Mouse (Mus musculus) MEL (cell line): ENCODE data around the gene Paqr4. TPM values are rescaled to one million over a fixed set of nuclear protein-coding genes. Genes with fewer than 3 reads are reported as not detected.

ENCODE experiments used
- DNase-seq: peaks from one replicate; pipeline ENCODE4 v3.0.0; 2011; ENCODE audit warnings: low read depth, low spot score
- H3K27ac ChIP-seq: 2 replicates; pipeline ENCODE4 v1.5.1; 2012; ENCODE audit warnings: low read depth, mild to moderate bottlenecking, control low read depth, low read length, moderate library complexity; ENCODE audit not compliant: control insufficient read depth
- H3K27me3 ChIP-seq, 2 experiments: fragments of 150-350 bp in 1 of 2; sonication (generic) in 1 of 2; 2 replicates each; pipeline ENCODE4 v1.6.1; 2012; ENCODE audit warnings: low read length in 2 of 2, mild to moderate bottlenecking in 2 of 2, improper control_type of control experiment in 1 of 2, moderate library complexity in 1 of 2; ENCODE audit not compliant: insufficient read depth in 2 of 2, control insufficient read depth in 1 of 2
- H3K36me3 ChIP-seq, 2 experiments: 2 replicates each; pipeline ENCODE4 v1.6.1; 2012 to 2014; ENCODE audit warnings: low read length in 2 of 2, improper control_type of control experiment in 1 of 2, inconsistent platforms in 1 of 2, mild to moderate bottlenecking in 1 of 2; ENCODE audit not compliant: insufficient read depth in 2 of 2, control insufficient read depth in 1 of 2
- H3K4me1 ChIP-seq, 2 experiments: fragments of 150-350 bp in 1 of 2; sonication (generic) in 1 of 2; 2 replicates each; pipeline ENCODE4 v1.6.1; 2012; ENCODE audit warnings: low read length in 2 of 2, improper control_type of control experiment in 1 of 2, mild to moderate bottlenecking in 1 of 2; ENCODE audit not compliant: insufficient read depth in 2 of 2, control insufficient read depth in 1 of 2
- H3K4me3 ChIP-seq, 2 experiments: fragments of 150-350 bp in 1 of 2; sonication (generic) in 1 of 2; 2 replicates each; pipeline ENCODE4 v1.5.1; 2012; ENCODE audit warnings: low read depth in 2 of 2, low read length in 2 of 2, mild to moderate bottlenecking in 2 of 2, moderate library complexity in 2 of 2, control low read depth in 1 of 2, improper control_type of control experiment in 1 of 2; ENCODE audit not compliant: control insufficient read depth in 1 of 2, insufficient read depth in 1 of 2
- H3K79me2 ChIP-seq: 2 replicates; pipeline ENCODE4 v1.6.1; 2012; ENCODE audit warnings: mild to moderate bottlenecking, low read length, moderate library complexity; ENCODE audit not compliant: control insufficient read depth, poor library complexity, insufficient read depth
- H3K9ac ChIP-seq: 2 replicates; pipeline ENCODE4 v1.6.1; 2012; ENCODE audit warnings: low read depth, mild to moderate bottlenecking, control low read depth, low read length, moderate library complexity; ENCODE audit not compliant: control insufficient read depth, poor library complexity, severe bottlenecking
- H3K9me3 ChIP-seq: fragments of 150-350 bp; sonication (generic); replicated peaks from 2 replicates; pipeline ENCODE4 v1.6.1; 2012; ENCODE audit warnings: mild to moderate bottlenecking, low read length, improper control_type of control experiment, moderate library complexity; ENCODE audit not compliant: insufficient read depth
- BHLHE40 ChIP-seq: IDR thresholded peaks from 2 replicates; pipeline ENCODE4 v1.6.1; 2012; ENCODE audit warnings: low read depth, mild to moderate bottlenecking, inconsistent platforms, low read length, improper control_type of control experiment, borderline replicate concordance
- E2F4 ChIP-seq: IDR thresholded peaks from 2 replicates; pipeline ENCODE4 v1.6.1; 2011; ENCODE audit warnings: low read depth, low read length, improper control_type of control experiment, borderline replicate concordance
- EP300 ChIP-seq, 2 experiments: IDR thresholded peaks; 2 replicates each; pipeline ENCODE4 v1.6.1; 2011; ENCODE audit warnings: improper control_type of control experiment in 2 of 2, low read length in 2 of 2, low read depth in 1 of 2, mild to moderate bottlenecking in 1 of 2
- ETS1 ChIP-seq: IDR thresholded peaks from 2 replicates; pipeline ENCODE4 v1.6.1; 2012; ENCODE audit warnings: low read depth, mild to moderate bottlenecking, inconsistent platforms, low read length, improper control_type of control experiment, moderate library complexity
- GABPA ChIP-seq: IDR thresholded peaks from 2 replicates; pipeline ENCODE4 v1.6.1; 2012; ENCODE audit warnings: low read depth, mild to moderate bottlenecking, inconsistent platforms, low read length, improper control_type of control experiment, moderate library complexity
- KAT2A ChIP-seq: conservative IDR thresholded peaks from 2 replicates; pipeline ENCODE4 v1.6.1; 2012; ENCODE audit warnings: low read depth, low read length, improper control_type of control experiment, inconsistent platforms
- MAZ ChIP-seq: IDR thresholded peaks from 2 replicates; pipeline ENCODE4 v1.6.1; 2012; ENCODE audit warnings: low read depth, mild to moderate bottlenecking, inconsistent platforms, low read length, improper control_type of control experiment
- MEF2A ChIP-seq: IDR thresholded peaks from 2 replicates; pipeline ENCODE4 v1.6.1; 2014; ENCODE audit warnings: low read depth, mild to moderate bottlenecking, inconsistent platforms, low read length, improper control_type of control experiment; ENCODE audit not compliant: poor library complexity, insufficient replicate concordance, severe bottlenecking; ENCODE audit errors: extremely low read depth
- MXI1 ChIP-seq: IDR thresholded peaks from 2 replicates; pipeline ENCODE4 v1.6.1; 2011; ENCODE audit warnings: mild to moderate bottlenecking, low read depth, low read length, improper control_type of control experiment
- MYB ChIP-seq: IDR thresholded peaks from 2 replicates; pipeline ENCODE4 v1.6.1; 2011; ENCODE audit warnings: mild to moderate bottlenecking, low read depth, low read length, improper control_type of control experiment
- NRF1 ChIP-seq: IDR thresholded peaks from 2 replicates; pipeline ENCODE4 v1.6.1; 2014; ENCODE audit warnings: low read depth, mild to moderate bottlenecking, inconsistent platforms, low read length, improper control_type of control experiment, moderate library complexity; ENCODE audit not compliant: poor library complexity, insufficient read depth, severe bottlenecking
- POLR2A ChIP-seq, 2 experiments: IDR thresholded peaks; 2 replicates each; pipeline ENCODE4 v1.6.1; 2011 to 2012; ENCODE audit warnings: low read length in 2 of 2, mild to moderate bottlenecking in 2 of 2, control low read depth in 1 of 2, improper control_type of control experiment in 1 of 2, low read depth in 1 of 2, moderate library complexity in 1 of 2; ENCODE audit not compliant: control insufficient read depth in 1 of 2, insufficient read depth in 1 of 2, poor library complexity in 1 of 2
- POLR2AphosphoS2 ChIP-seq: IDR thresholded peaks from 2 replicates; pipeline ENCODE4 v1.6.1; 2011; ENCODE audit warnings: low read length, improper control_type of control experiment
- POLR2AphosphoS5 ChIP-seq: IDR thresholded peaks from 2 replicates; pipeline ENCODE4 v1.6.1; 2012; ENCODE audit warnings: low read depth, borderline replicate concordance, mild to moderate bottlenecking, inconsistent platforms, low read length, moderate library complexity, mixed read lengths
- RCOR1 ChIP-seq: IDR thresholded peaks from 2 replicates; pipeline ENCODE4 v1.6.1; 2012; ENCODE audit warnings: low read depth, mild to moderate bottlenecking, inconsistent platforms, low read length, improper control_type of control experiment
- SIN3A ChIP-seq: IDR thresholded peaks from 2 replicates; pipeline ENCODE4 v1.6.1; 2012; ENCODE audit warnings: low read length, improper control_type of control experiment, inconsistent platforms
- TBP ChIP-seq: IDR thresholded peaks from 2 replicates; pipeline ENCODE4 v1.8.0; 2011; ENCODE audit warnings: low read depth, low read length, improper control_type of control experiment
- USF1 ChIP-seq: IDR thresholded peaks from 2 replicates; pipeline ENCODE4 v1.6.1; 2014; ENCODE audit warnings: low read depth, mild to moderate bottlenecking, inconsistent platforms, low read length, improper control_type of control experiment, moderate library complexity
- USF2 ChIP-seq, 2 experiments: IDR thresholded peaks; 2 replicates each; pipeline ENCODE4 v1.6.1; 2011 to 2012; ENCODE audit warnings: improper control_type of control experiment in 2 of 2, low read length in 2 of 2, borderline replicate concordance in 1 of 2, inconsistent platforms in 1 of 2, low read depth in 1 of 2, mild to moderate bottlenecking in 1 of 2; ENCODE audit not compliant: insufficient read depth in 1 of 2
- ZNF384 ChIP-seq: IDR thresholded peaks from 2 replicates; pipeline ENCODE4 v1.6.1; 2012; ENCODE audit warnings: low read depth, mild to moderate bottlenecking, inconsistent platforms, low read length, improper control_type of control experiment
- polyA plus RNA-seq, 2 experiments: library from polyadenylated mRNA; stranded (reverse) in 1 of 2; unstranded in 1 of 2; fragments of >175 nt in 1 of 2; fragments of >200 nt in 1 of 2; gene quantifications; 2 replicates each; pipeline versions ENCODE4 v1.2.1 to v1.2.4; 2012; ENCODE audit warnings: low replicate concordance in 2 of 2, low read depth in 1 of 2; ENCODE audit not compliant: insufficient read length in 2 of 2, insufficient read depth in 1 of 2, missing spikeins in 1 of 2
- total RNA-seq: library from RNA; depleted of rRNA; stranded (reverse); fragments of 300-350 nt; gene quantifications from 2 replicates; pipeline ENCODE4 v1.2.3, GENCODE M21; 2012; rRNA removed

Gene Paqr4
- 5.2 and 6.5 TPM in 2 replicates for total RNA-seq
- 10 to 100 TPM in 1 of 2 experiments, not detected in 1; 10.7 TPM for polyA plus RNA-seq

GRCm38 (mm10) chr17:23740598-23741021 lies at the start of gene Paqr4:
Gene Paqr4 (minus strand): TSS chr17:23740867.
- no peaks in the 10 kb centered on the region for H3K36me3 ChIP-seq
- peak within 1 kb of the TSS; percentile 53 for H3K27ac ChIP-seq
- no peaks in the 10 kb centered on the region for H3K9me3 ChIP-seq
- H3K4me1 ChIP-seq, result peaks cover 0 to 5% of the 10 kb centered on the region in 2 experiments; a peak in 1 of 4 replicates
- peak within 1 kb of the TSS; percentile 84 for H3K9ac ChIP-seq
- no peaks in the 10 kb centered on the region; the same call in 1 of the 2 replicates for H3K79me2 ChIP-seq
- TF ChIP-seq NRF1 (no peak), RCOR1 (0 out of 2 replicates have a peak, but pooled peaks have one; percentile 18), KAT2A (no peak), USF1 (no peak), MXI1 (peak; percentile 90), SIN3A (peak; percentile 96), BHLHE40 (no peak)
- no peaks in the 10 kb centered on the region for H3K27me3 ChIP-seq
- peak within 1 kb of the TSS; percentile 72 to 76 for H3K4me3 ChIP-seq
- no peak for DNase-seq

DNA sequence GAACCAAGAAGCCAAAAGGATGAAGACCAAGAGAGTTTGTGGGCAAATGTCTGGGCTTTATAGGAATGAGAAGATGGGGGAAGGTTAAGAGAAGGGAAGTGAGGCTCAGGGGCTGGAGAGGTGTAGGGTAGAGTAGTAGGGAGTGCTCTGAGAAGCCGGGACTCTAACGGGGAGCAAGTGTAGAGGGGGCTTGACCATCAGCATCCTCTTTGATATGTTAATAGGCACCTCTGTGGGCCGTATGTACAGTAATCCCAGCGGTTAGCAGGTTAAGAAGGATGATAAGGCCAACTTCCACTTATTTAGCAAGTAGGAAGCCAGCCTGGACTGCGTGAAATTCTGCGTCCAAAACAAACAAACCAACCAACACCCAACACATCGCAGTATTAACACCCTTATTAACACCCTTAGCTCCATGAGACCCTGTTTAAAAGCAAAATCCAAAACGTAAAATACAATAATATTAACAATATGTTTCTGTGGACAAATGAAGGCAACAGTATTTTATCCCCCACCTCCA lies 49.1 kb upstream of the Paqr4 start:
- Histone ChIP-seq H3K79me2 (no peaks in the 10 kb centered on the region), H3K4me1 (peaks cover 0 to 6% of the 10 kb centered on the region in 2 experiments; a peak in 2 of 4 replicates), H3K27me3 (peaks cover 0 to 2% of the 10 kb centered on the region in 2 experiments; a peak in 1 of 4 replicates), H3K27ac (no peak overlapping the region), H3K4me3 (no peak overlapping the region), H3K36me3 (peaks cover 0 to 4% of the 10 kb centered on the region in 2 experiments; a peak in 2 of 4 replicates), H3K9me3 (no peaks in the 10 kb centered on the region), H3K9ac (no peak overlapping the region)
- no peak for TF ChIP-seq POLR2A (IDR thresholded peaks at IDR 0.05; ENCODE audit: control insufficient read depth in 1 of 2, insufficient read depth in 1 of 2, low read depth in 1 of 2, low read length in 2 of 2, poor library complexity in 1 of 2)
- 0 out of 4 replicates have a peak, but pooled peaks of 1 of the 2 experiments have one; percentile 25 for TF ChIP-seq EP300 (IDR thresholded peaks at IDR 0.05; ENCODE audit: low read depth in 1 of 2, low read length in 2 of 2)
- peak; percentile 38 for DNase-seq

GRCm38 (mm10) chr17:23788973-23789372 lies 48.3 kb upstream of the Paqr4 start:
- DNase-seq, result no peak
- Histone ChIP-seq H3K27ac (no peak overlapping the region), H3K4me3 (no peak overlapping the region), H3K79me2 (no peaks in the 10 kb centered on the region)
- TF ChIP-seq E2F4, result no peak
- TF ChIP-seq MYB, result no peak
- TF ChIP-seq POLR2AphosphoS2, result no peak
- TF ChIP-seq MAZ, result no peak
- no peak for TF ChIP-seq RCOR1
- no peak for TF ChIP-seq USF2 (IDR thresholded peaks at IDR 0.05; ENCODE audit: borderline replicate concordance in 1 of 2, insufficient read depth in 1 of 2, low read depth in 1 of 2, low read length in 2 of 2)
- no peak for TF ChIP-seq GABPA
- no peak for TF ChIP-seq BHLHE40
- TF ChIP-seq MEF2A, result no peak
- TF ChIP-seq USF1, result no peak
- no peak for TF ChIP-seq ZNF384
- TF ChIP-seq POLR2AphosphoS5, result no peak
- TF ChIP-seq TBP, result no peak
- TF ChIP-seq ETS1, result no peak
- TF ChIP-seq, all 39 proteins: peak for 0
- H3K4me1 ChIP-seq, result peaks cover 0 to 6% of the 10 kb centered on the region in 2 experiments; a peak in 2 of 4 replicates
- no peak overlapping the region for H3K9ac ChIP-seq
- peaks cover 0 to 4% of the 10 kb centered on the region in 2 experiments; a peak in 2 of 4 replicates for H3K36me3 ChIP-seq
- H3K9me3 ChIP-seq, result no peaks in the 10 kb centered on the region
- H3K27me3 ChIP-seq, result peaks cover 0 to 2% of the 10 kb centered on the region in 2 experiments; a peak in 1 of 4 replicates
